Mouse (Mus musculus): ENCODE measurements around the gene Nrap. TPM values are rescaled to one million over a fixed set of nuclear protein-coding genes. Genes with fewer than 3 reads are reported as not detected.

Nrap gene
- polyA plus RNA-seq, 1 experiment from 2014 or later, result 0.22 TPM

- H3K4me1 ChIP-seq (replicated peaks; ENCODE audit: control insufficient read depth, insufficient read depth, low read length), result no peaks in the 10 kb centered on the region
- no peak overlapping the region for H3K4me3 ChIP-seq (replicated peaks; ENCODE audit: low read length)
- no peaks in the 10 kb centered on the region for H3K36me3 ChIP-seq (ENCODE audit: control insufficient read depth, insufficient read depth)
- H3K4me2 ChIP-seq (ENCODE audit: low read length), result no peak overlapping the region
- H3K9me3 ChIP-seq (ENCODE audit: control insufficient read depth, low read length), result no peaks in the 10 kb centered on the region
- WGBS, result 24% methylated on average over 7 of the region's 7 CpGs
- H3K27me3 ChIP-seq (replicated peaks; ENCODE audit: control insufficient read depth, insufficient read depth, low read length), result no peaks in the 10 kb centered on the region
- ATAC-seq, result no peak
- no peak overlapping the region for H3K27ac ChIP-seq (ENCODE audit: low read length)
- no peak overlapping the region for H3K9ac ChIP-seq (replicated peaks; ENCODE audit: low read depth, low read length)
Measured at GRCm38 (mm10) chr19:56372226-56372625, 17.6 kb downstream of the Nrap start.

DNA sequence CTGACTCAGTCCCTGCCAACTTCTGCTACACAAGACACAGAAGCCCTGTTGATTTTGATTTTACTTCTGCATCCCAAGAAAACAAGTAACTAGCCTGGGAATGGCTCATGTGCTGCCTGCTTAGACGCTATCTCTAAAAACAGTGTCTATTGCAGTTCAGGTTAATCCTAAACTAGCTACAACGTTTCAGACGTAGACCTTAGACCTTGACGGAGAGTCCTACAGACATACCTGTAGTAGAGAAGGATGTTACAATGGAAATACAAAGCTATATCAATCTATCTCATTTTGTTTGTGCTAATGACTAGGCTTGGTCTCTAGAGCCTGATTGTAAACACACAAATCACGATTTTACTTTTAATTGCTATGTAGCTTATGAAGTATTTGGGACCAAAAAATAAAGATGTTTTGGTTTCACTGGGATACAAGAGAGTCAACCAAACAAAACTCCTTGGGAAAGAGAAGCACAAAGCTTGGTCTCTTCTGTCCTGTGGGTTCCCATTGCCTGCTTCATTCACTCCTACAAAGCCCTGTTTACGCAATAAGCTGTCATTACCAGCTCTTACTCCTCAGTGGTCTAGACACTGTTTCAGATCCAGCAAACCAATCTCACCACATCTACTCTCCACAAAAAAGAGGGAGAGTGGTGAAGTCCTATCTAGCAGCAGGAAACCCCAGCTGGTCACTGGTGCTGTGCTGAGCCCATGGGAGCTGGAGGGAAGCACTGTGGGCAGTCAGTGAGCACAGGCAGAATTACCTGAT, 19.3 kb downstream of the Nrap start:
- no peak overlapping the region for H3K4me3 ChIP-seq (replicated peaks; ENCODE audit: low read length)
- 92% methylated on average over 6 of the region's 6 CpGs for WGBS
- ATAC-seq, result no peak
- H3K4me2 ChIP-seq (ENCODE audit: low read length), result no peak overlapping the region
- no peaks in the 10 kb centered on the region for H3K27me3 ChIP-seq (replicated peaks; ENCODE audit: control insufficient read depth, insufficient read depth, low read length)
- H3K27ac ChIP-seq (ENCODE audit: low read length), result no peak overlapping the region
- no peaks in the 10 kb centered on the region for H3K4me1 ChIP-seq (replicated peaks; ENCODE audit: control insufficient read depth, insufficient read depth, low read length)
- H3K9ac ChIP-seq (replicated peaks; ENCODE audit: low read depth, low read length), result no peak overlapping the region
- H3K9me3 ChIP-seq (ENCODE audit: control insufficient read depth, low read length), result no peaks in the 10 kb centered on the region
- no peaks in the 10 kb centered on the region for H3K36me3 ChIP-seq (ENCODE audit: control insufficient read depth, insufficient read depth)

- Histone ChIP-seq H3K27ac (ENCODE audit: low read length) (no peak overlapping the region), H3K27me3 (replicated peaks; ENCODE audit: control insufficient read depth, insufficient read depth, low read length) (no peaks in the 10 kb centered on the region), H3K9ac (replicated peaks; ENCODE audit: low read depth, low read length) (no peak overlapping the region), H3K9me3 (ENCODE audit: control insufficient read depth, low read length) (no peaks in the 10 kb centered on the region), H3K4me3 (replicated peaks; ENCODE audit: low read length) (no peak overlapping the region), H3K4me1 (replicated peaks; ENCODE audit: control insufficient read depth, insufficient read depth, low read length) (no peaks in the 10 kb centered on the region), H3K36me3 (ENCODE audit: control insufficient read depth, insufficient read depth) (no peaks in the 10 kb centered on the region), H3K4me2 (ENCODE audit: low read length) (no peak overlapping the region)
- 87% methylated on average over 7 of the region's 7 CpGs for WGBS
- ATAC-seq, result no peak
Measured at GRCm38 (mm10) chr19:56368912-56369311, 20.9 kb downstream of the Nrap start.

- no peak for ATAC-seq
- Histone ChIP-seq H3K9me3 (ENCODE audit: control insufficient read depth, low read length) (no peaks in the 10 kb centered on the region), H3K27me3 (replicated peaks; ENCODE audit: control insufficient read depth, insufficient read depth, low read length) (no peaks in the 10 kb centered on the region), H3K4me3 (replicated peaks; ENCODE audit: low read length) (no peak overlapping the region), H3K4me2 (ENCODE audit: low read length) (no peak overlapping the region), H3K4me1 (replicated peaks; ENCODE audit: control insufficient read depth, insufficient read depth, low read length) (no peaks in the 10 kb centered on the region), H3K36me3 (ENCODE audit: control insufficient read depth, insufficient read depth) (no peaks in the 10 kb centered on the region), H3K9ac (replicated peaks; ENCODE audit: low read depth, low read length) (no peak overlapping the region), H3K27ac (ENCODE audit: low read length) (no peak overlapping the region)
- WGBS, result 91% methylated on average over 7 of the region's 7 CpGs
Measured at GRCm38 (mm10) chr19:56367778-56368177, 22.1 kb downstream of the Nrap start.

DNA sequence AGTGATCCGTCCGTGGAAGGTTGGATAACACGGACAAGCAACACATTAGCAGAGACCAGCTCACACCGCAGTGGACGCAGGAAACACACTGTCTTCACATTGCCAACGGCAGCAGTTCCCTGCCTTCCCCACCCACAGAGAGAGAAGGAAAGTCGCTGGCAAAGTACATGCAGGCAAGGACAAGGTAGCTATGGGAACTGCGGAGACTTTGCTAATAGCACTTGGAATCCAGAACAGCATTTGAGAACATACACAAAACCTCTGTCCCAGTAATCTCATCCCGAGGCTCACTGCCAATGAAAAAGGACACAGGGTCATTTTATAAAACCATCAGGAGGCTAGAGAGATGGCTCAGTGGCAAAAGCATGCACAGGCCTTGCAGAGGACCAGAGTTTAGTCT, 23.2 kb downstream of the Nrap start:
- Histone ChIP-seq H3K4me3 (replicated peaks; ENCODE audit: low read length) (no peak overlapping the region), H3K27me3 (replicated peaks; ENCODE audit: control insufficient read depth, insufficient read depth, low read length) (no peaks in the 10 kb centered on the region), H3K36me3 (ENCODE audit: control insufficient read depth, insufficient read depth) (no peaks in the 10 kb centered on the region), H3K27ac (ENCODE audit: low read length) (no peak overlapping the region), H3K4me2 (ENCODE audit: low read length) (no peak overlapping the region), H3K9ac (replicated peaks; ENCODE audit: low read depth, low read length) (no peak overlapping the region), H3K4me1 (replicated peaks; ENCODE audit: control insufficient read depth, insufficient read depth, low read length) (no peaks in the 10 kb centered on the region), H3K9me3 (ENCODE audit: control insufficient read depth, low read length) (no peaks in the 10 kb centered on the region)
- 77% methylated on average over 9 of the region's 9 CpGs for WGBS
- ATAC-seq, result no peak

DNA sequence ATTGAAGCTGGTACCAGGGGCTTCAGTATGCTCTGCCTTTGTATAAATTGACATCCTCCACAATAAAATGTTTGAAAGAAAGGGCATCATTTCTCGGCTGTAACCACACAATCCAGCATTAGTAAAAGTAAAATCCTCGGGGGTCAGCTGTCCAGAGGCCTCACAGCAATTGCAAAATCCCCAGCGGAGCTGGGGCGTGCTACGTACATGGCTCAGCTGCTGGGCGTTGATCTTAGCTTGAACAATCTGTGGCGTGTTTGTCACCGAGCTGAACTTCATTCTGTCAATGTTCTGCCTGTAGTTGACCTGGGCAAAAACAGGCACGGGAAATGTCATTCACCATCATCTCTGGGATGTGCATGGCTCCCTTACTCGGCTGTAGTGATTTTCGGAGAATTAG, 23.7 kb downstream of the Nrap start:
- H3K4me3 ChIP-seq (replicated peaks; ENCODE audit: low read length), result no peak overlapping the region
- no peak overlapping the region for H3K27ac ChIP-seq (ENCODE audit: low read length)
- H3K9ac ChIP-seq (replicated peaks; ENCODE audit: low read depth, low read length), result no peak overlapping the region
- H3K4me1 ChIP-seq (replicated peaks; ENCODE audit: control insufficient read depth, insufficient read depth, low read length), result no peaks in the 10 kb centered on the region
- WGBS, result 88% methylated on average over 11 of the region's 11 CpGs
- H3K36me3 ChIP-seq (ENCODE audit: control insufficient read depth, insufficient read depth), result no peaks in the 10 kb centered on the region
- H3K27me3 ChIP-seq (replicated peaks; ENCODE audit: control insufficient read depth, insufficient read depth, low read length), result no peaks in the 10 kb centered on the region
- H3K4me2 ChIP-seq (ENCODE audit: low read length), result no peak overlapping the region
- H3K9me3 ChIP-seq (ENCODE audit: control insufficient read depth, low read length), result no peaks in the 10 kb centered on the region
- ATAC-seq, result no peak

- Histone ChIP-seq H3K4me2 (ENCODE audit: low read length) (no peak overlapping the region), H3K4me3 (replicated peaks; ENCODE audit: low read length) (no peak overlapping the region), H3K9ac (replicated peaks; ENCODE audit: low read depth, low read length) (no peak overlapping the region), H3K27ac (ENCODE audit: low read length) (no peak overlapping the region), H3K4me1 (replicated peaks; ENCODE audit: control insufficient read depth, insufficient read depth, low read length) (no peaks in the 10 kb centered on the region), H3K9me3 (ENCODE audit: control insufficient read depth, low read length) (no peaks in the 10 kb centered on the region), H3K36me3 (ENCODE audit: control insufficient read depth, insufficient read depth) (no peaks in the 10 kb centered on the region), H3K27me3 (replicated peaks; ENCODE audit: control insufficient read depth, insufficient read depth, low read length) (no peaks in the 10 kb centered on the region)
- 79% methylated on average over 8 of the region's 8 CpGs for WGBS
- ATAC-seq, result no peak
Measured at GRCm38 (mm10) chr19:56364563-56364962, 25.3 kb downstream of the Nrap start.

- H3K4me2 ChIP-seq (ENCODE audit: low read length), result no peak overlapping the region
- WGBS, result 56% methylated on average over 15 of the region's 15 CpGs
- no peak overlapping the region for H3K9ac ChIP-seq (replicated peaks; ENCODE audit: low read depth, low read length)
- H3K27me3 ChIP-seq (replicated peaks; ENCODE audit: control insufficient read depth, insufficient read depth, low read length), result no peaks in the 10 kb centered on the region
- H3K27ac ChIP-seq (ENCODE audit: low read length), result no peak overlapping the region
- H3K36me3 ChIP-seq (ENCODE audit: control insufficient read depth, insufficient read depth), result no peaks in the 10 kb centered on the region
- ATAC-seq, result no peak
- H3K9me3 ChIP-seq (ENCODE audit: control insufficient read depth, low read length), result no peaks in the 10 kb centered on the region
- H3K4me1 ChIP-seq (replicated peaks; ENCODE audit: control insufficient read depth, insufficient read depth, low read length), result no peaks in the 10 kb centered on the region
- H3K4me3 ChIP-seq (replicated peaks; ENCODE audit: low read length), result no peak overlapping the region
Measured at GRCm38 (mm10) chr19:56363721-56364460, 25.9 kb downstream of the Nrap start.

- 73% methylated on average over 2 of the region's 2 CpGs for WGBS
- no peak overlapping the region for H3K4me2 ChIP-seq (ENCODE audit: low read length)
- no peak overlapping the region for H3K4me3 ChIP-seq (replicated peaks; ENCODE audit: low read length)
- H3K9ac ChIP-seq (replicated peaks; ENCODE audit: low read depth, low read length), result no peak overlapping the region
- H3K27me3 ChIP-seq (replicated peaks; ENCODE audit: control insufficient read depth, insufficient read depth, low read length), result no peaks in the 10 kb centered on the region
- H3K4me1 ChIP-seq (replicated peaks; ENCODE audit: control insufficient read depth, insufficient read depth, low read length), result peaks cover 4% of the 10 kb centered on the region; the same call in 1 of the 2 replicates
- no peak overlapping the region for H3K27ac ChIP-seq (ENCODE audit: low read length)
- no peak for ATAC-seq
- no peaks in the 10 kb centered on the region for H3K9me3 ChIP-seq (ENCODE audit: control insufficient read depth, low read length)
- no peaks in the 10 kb centered on the region for H3K36me3 ChIP-seq (ENCODE audit: control insufficient read depth, insufficient read depth)
Measured at GRCm38 (mm10) chr19:56358890-56359289, 30.9 kb downstream of the Nrap start.

All from forebrain, embryonic 16.5 days (tissue).